Mouse (Mus musculus) ES-Bruce4 (cell line): ENCODE measurements around the gene Itga9. TPM values are rescaled to one million over a fixed set of nuclear protein-coding genes. Genes with fewer than 3 reads are reported as not detected.

Source experiments
- H3K27ac ChIP-seq: 2 replicates; pipeline ENCODE4 v1.5.1; 2012; ENCODE audit warnings: low read length, inconsistent platforms; ENCODE audit not compliant: insufficient read depth
- H3K27me3 ChIP-seq: 2 replicates; pipeline ENCODE4 v1.6.1; 2012; ENCODE audit warnings: mild to moderate bottlenecking, low read length, inconsistent platforms; ENCODE audit not compliant: control insufficient read depth, poor library complexity, insufficient read depth, severe bottlenecking
- H3K36me3 ChIP-seq: 2 replicates; pipeline ENCODE4 v1.6.1; 2012; ENCODE audit warnings: inconsistent platforms, mild to moderate bottlenecking, low read length, moderate library complexity; ENCODE audit not compliant: control insufficient read depth, poor library complexity, insufficient read depth, severe bottlenecking
- H3K4me1 ChIP-seq: one replicate; pipeline ENCODE4 v1.8.1; 2011; ENCODE audit warnings: low read length; ENCODE audit not compliant: control insufficient read depth, insufficient read depth
- H3K4me3 ChIP-seq: 2 replicates; pipeline ENCODE4 v1.5.1; 2011; ENCODE audit warnings: low read depth, mild to moderate bottlenecking, low read length
- H3K9ac ChIP-seq: 2 replicates; pipeline ENCODE4 v1.6.1; 2012; ENCODE audit warnings: low read depth, mild to moderate bottlenecking, inconsistent platforms; ENCODE audit not compliant: poor library complexity, severe bottlenecking
- H3K9me3 ChIP-seq: replicated peaks from 2 replicates; pipeline ENCODE4 v1.6.1; 2012; ENCODE audit warnings: mild to moderate bottlenecking, low read length, inconsistent platforms; ENCODE audit not compliant: control insufficient read depth, poor library complexity, insufficient read depth, severe bottlenecking
- CTCF ChIP-seq: IDR thresholded peaks from one replicate; pipeline ENCODE4 v1.8.1; 2011; ENCODE audit warnings: low read depth, low read length
- EP300 ChIP-seq: IDR thresholded peaks from 2 replicates; pipeline ENCODE4 v1.6.1; 2011; ENCODE audit warnings: low read depth, low read length; ENCODE audit not compliant: insufficient read depth
- POLR2A ChIP-seq: IDR thresholded peaks from one replicate; pipeline ENCODE4 v1.8.1; 2011; ENCODE audit warnings: low read length; ENCODE audit not compliant: insufficient read depth
- polyA plus RNA-seq: library from polyadenylated mRNA; stranded (reverse); fragments of >200 nt; gene quantifications from 2 replicates; pipeline ENCODE4 v1.2.4, GENCODE M21; 2011; ENCODE audit warnings: low read depth; ENCODE audit not compliant: missing spikeins, insufficient read depth, insufficient read length

Itga9 gene
- polyA plus RNA-seq, 1 experiment: 5.2 TPM

- Histone ChIP-seq H3K36me3 (no peaks in the 10 kb centered on the region), H3K9me3 (no peaks in the 10 kb centered on the region), H3K4me1 (no peaks in the 10 kb centered on the region), H3K4me3 (no peak overlapping the region), H3K9ac (no peak overlapping the region), H3K27ac (no peak overlapping the region), H3K27me3 (no peaks in the 10 kb centered on the region)
- TF ChIP-seq EP300: no peak
- no peak for TF ChIP-seq CTCF
- TF ChIP-seq POLR2A: no peak
These were observed 182.4 kb downstream of the Itga9 start for GRCm38 (mm10) chr9:118788869-118789281.

GRCm38 (mm10) chr9:118791231-118791630, 184.7 kb downstream of the Itga9 start:
- no peaks in the 10 kb centered on the region for H3K27me3 ChIP-seq
- no peak overlapping the region for H3K9ac ChIP-seq

GRCm38 (mm10) chr9:118793151-118793785, 186.8 kb downstream of the Itga9 start:
- TF ChIP-seq CTCF (no peak), EP300 (0 out of 2 replicates have a peak, but pooled peaks have one; percentile 2), POLR2A (no peak)
- Histone ChIP-seq H3K27me3 (no peaks in the 10 kb centered on the region), H3K9ac (no peak overlapping the region), H3K4me3 (peak overlapping the region; percentile 29; the same call in 1 of the 2 replicates), H3K9me3 (no peaks in the 10 kb centered on the region), H3K27ac (peak overlapping the region; percentile 26; the same call in 1 of the 2 replicates), H3K36me3 (no peaks in the 10 kb centered on the region), H3K4me1 (no peaks in the 10 kb centered on the region)

More at GRCm38 (mm10) chr9:118791231-118791630, 184.7 kb downstream of the Itga9 start:
- Histone ChIP-seq H3K36me3 (no peaks in the 10 kb centered on the region), H3K27ac (no peak overlapping the region), H3K4me3 (no peak overlapping the region), H3K9me3 (no peaks in the 10 kb centered on the region), H3K4me1 (no peaks in the 10 kb centered on the region)
- TF ChIP-seq POLR2A (no peak), EP300 (no peak), CTCF (no peak)

- H3K4me3 ChIP-seq: no peak overlapping the region
- no peaks in the 10 kb centered on the region for H3K4me1 ChIP-seq
- H3K36me3 ChIP-seq: no peaks in the 10 kb centered on the region
- no peak for TF ChIP-seq POLR2A
- no peaks in the 10 kb centered on the region for H3K27me3 ChIP-seq
- no peak overlapping the region for H3K27ac ChIP-seq
- no peaks in the 10 kb centered on the region for H3K9me3 ChIP-seq
- no peak overlapping the region for H3K9ac ChIP-seq
These were observed 188.2 kb downstream of the Itga9 start for GRCm38 (mm10) chr9:118794668-118795067.

- Histone ChIP-seq H3K27me3 (no peaks in the 10 kb centered on the region), H3K27ac (no peak overlapping the region), H3K4me1 (no peaks in the 10 kb centered on the region), H3K9me3 (no peaks in the 10 kb centered on the region), H3K4me3 (no peak overlapping the region), H3K36me3 (no peaks in the 10 kb centered on the region), H3K9ac (no peak overlapping the region)
- no peak for TF ChIP-seq EP300
- TF ChIP-seq POLR2A: no peak
- TF ChIP-seq CTCF: no peak
These were observed 188.8 kb downstream of the Itga9 start for GRCm38 (mm10) chr9:118795304-118795703.

GRCm38 (mm10) chr9:118799105-118799504, 192.6 kb downstream of the Itga9 start:
- no peak overlapping the region for H3K27ac ChIP-seq
- H3K4me3 ChIP-seq: no peak overlapping the region
- H3K4me1 ChIP-seq: no peaks in the 10 kb centered on the region
- no peaks in the 10 kb centered on the region for H3K9me3 ChIP-seq
- H3K9ac ChIP-seq: no peak overlapping the region
- no peaks in the 10 kb centered on the region for H3K36me3 ChIP-seq
- TF ChIP-seq EP300 (no peak), POLR2A (no peak), CTCF (no peak)
- no peaks in the 10 kb centered on the region for H3K27me3 ChIP-seq
